Mouse (Mus musculus) adrenal gland, adult 2 months (tissue): ENCODE data around the gene Cox14. TPM values are rescaled to one million over a fixed set of nuclear protein-coding genes. Genes with fewer than 3 reads are reported as not detected.

Experiments used
- polyA plus RNA-seq: library from polyadenylated mRNA; depleted of rRNA; stranded (reverse); fragments of >200 nt; gene quantifications from 2 replicates; pipeline ENCODE4 v1.2.3, GENCODE M21; 2012; rRNA removed
- total RNA-seq, 2 experiments: library from RNA; stranded (reverse); gene quantifications; 2 replicates each; pipeline ENCODE4 v1.2.3; 2021

The Cox14 gene
- total and polyA plus RNA-seq, 3 experiments = 202 to 754 (median 243) TPM

Other genes starting within 250 kb of the Cox14 start
- gene Faim2, start 197.5 kb upstream of the Cox14 start, total RNA-seq = 10 to 100 TPM; 32.2 to 33.3 TPM
- 8.8 and 14.3 TPM in 2 replicates for gene Faim2, start 197.5 kb upstream of the Cox14 start, polyA plus RNA-seq
- 1 to 10 TPM in 1 of 2 experiments, under 1 TPM in 1; 0.81 to 3.5 TPM for gene Aqp2, start 146.6 kb upstream of the Cox14 start, total RNA-seq
- gene Aqp2, start 146.6 kb upstream of the Cox14 start, polyA plus RNA-seq = 0.40 and 0.59 TPM in 2 replicates
- 1 to 10 TPM; 1.1 to 3.4 TPM for gene Aqp5, start 134.8 kb upstream of the Cox14 start, total RNA-seq
- 0.86 and 1.6 TPM in 2 replicates for gene Aqp5, start 134.8 kb upstream of the Cox14 start, polyA plus RNA-seq
- not detected for gene Aqp6, start 124.2 kb upstream of the Cox14 start, total RNA-seq
- gene Aqp6, start 124.2 kb upstream of the Cox14 start, polyA plus RNA-seq = not detected in 2 replicates
- gene Racgap1, start 74.0 kb upstream of the Cox14 start, total RNA-seq = 1 to 10 TPM; 2.8 to 3.7 TPM
- 2.6 and 2.7 TPM in 2 replicates for gene Racgap1, start 74.0 kb upstream of the Cox14 start, polyA plus RNA-seq
- under 1 TPM; 0.59 to 0.72 TPM for gene Asic1, start 55.2 kb upstream of the Cox14 start, total RNA-seq
- 0.37 and 0.71 TPM in 2 replicates for gene Asic1, start 55.2 kb upstream of the Cox14 start, polyA plus RNA-seq
- gene Smarcd1, start 23.5 kb upstream of the Cox14 start, total RNA-seq = 10 to 100 TPM; 37.6 to 53.6 TPM
- gene Smarcd1, start 23.5 kb upstream of the Cox14 start, polyA plus RNA-seq = 74.6 and 76.9 TPM in 2 replicates
- gene Gm17349, start 20.1 kb upstream of the Cox14 start, total RNA-seq = 10 to 100 TPM; 22.1 to 33.4 TPM
- 111 and 156 TPM in 2 replicates for gene Gm17349, start 20.1 kb upstream of the Cox14 start, polyA plus RNA-seq
- 1,000 to 10,000 TPM; 1,060 to 1,239 TPM for gene Gpd1, start 8.1 kb upstream of the Cox14 start, total RNA-seq
- gene Gpd1, start 8.1 kb upstream of the Cox14 start, polyA plus RNA-seq = 708 and 828 TPM in 2 replicates
- 10 to 100 TPM; 46.4 to 54.6 TPM for gene Cers5, start 47.3 kb downstream of the Cox14 start, total RNA-seq
- 26.1 and 32.6 TPM in 2 replicates for gene Cers5, start 47.3 kb downstream of the Cox14 start, polyA plus RNA-seq
- gene Lima1, start 149.8 kb downstream of the Cox14 start, total RNA-seq = 10 to 100 TPM; 35.3 to 50.0 TPM
- gene Lima1, start 149.8 kb downstream of the Cox14 start, polyA plus RNA-seq = 5.7 and 8.3 TPM in 2 replicates
- under 1 TPM; 0.29 to 0.31 TPM for gene Fam186a, start 241.4 kb downstream of the Cox14 start, total RNA-seq
- gene Fam186a, start 241.4 kb downstream of the Cox14 start, polyA plus RNA-seq = 0.08 and 0.13 TPM in 2 replicates
- 100 to 1,000 TPM in 1 of 2 experiments, 10 to 100 TPM in 1; 61.9 to 101 TPM for gene Larp4, start 244.4 kb downstream of the Cox14 start, total RNA-seq
- gene Larp4, start 244.4 kb downstream of the Cox14 start, polyA plus RNA-seq = 26.4 and 33.6 TPM in 2 replicates